Mouse (Mus musculus): ENCODE data around the gene Hyal3. TPM values are rescaled to one million over a fixed set of nuclear protein-coding genes. Genes with fewer than 3 reads are reported as not detected.

The Hyal3 gene
- polyA plus RNA-seq, 1 experiment from 2014 or later: 2.4 TPM

- H3K9ac ChIP-seq (ENCODE audit: low read depth, low read length): no peak overlapping the region
- WGBS: 83% methylated on average over 12 of the region's 12 CpGs
- H3K4me2 ChIP-seq (ENCODE audit: low read length): no peak overlapping the region
- no peaks in the 10 kb centered on the region for H3K27me3 ChIP-seq (ENCODE audit: control insufficient read depth, insufficient read depth, low read depth, low read length)
- H3K4me3 ChIP-seq (ENCODE audit: low read depth, low read length): no peak overlapping the region
- H3K9me3 ChIP-seq (replicated peaks; ENCODE audit: control insufficient read depth, low read length, poor library complexity, severe bottlenecking): no peaks in the 10 kb centered on the region
- H3K27ac ChIP-seq (ENCODE audit: low read length): peak overlapping the region; percentile 95
- ATAC-seq: no peak
- H3K36me3 ChIP-seq (ENCODE audit: control insufficient read depth, insufficient read depth, low read length): no peaks in the 10 kb centered on the region
- H3K4me1 ChIP-seq (ENCODE audit: control insufficient read depth, insufficient read depth, low read length): peaks cover 47% of the 10 kb centered on the region
Measured at GRCm38 (mm10) chr9:107625351-107626128, 44.9 kb downstream of the Hyal3 start.

DNA sequence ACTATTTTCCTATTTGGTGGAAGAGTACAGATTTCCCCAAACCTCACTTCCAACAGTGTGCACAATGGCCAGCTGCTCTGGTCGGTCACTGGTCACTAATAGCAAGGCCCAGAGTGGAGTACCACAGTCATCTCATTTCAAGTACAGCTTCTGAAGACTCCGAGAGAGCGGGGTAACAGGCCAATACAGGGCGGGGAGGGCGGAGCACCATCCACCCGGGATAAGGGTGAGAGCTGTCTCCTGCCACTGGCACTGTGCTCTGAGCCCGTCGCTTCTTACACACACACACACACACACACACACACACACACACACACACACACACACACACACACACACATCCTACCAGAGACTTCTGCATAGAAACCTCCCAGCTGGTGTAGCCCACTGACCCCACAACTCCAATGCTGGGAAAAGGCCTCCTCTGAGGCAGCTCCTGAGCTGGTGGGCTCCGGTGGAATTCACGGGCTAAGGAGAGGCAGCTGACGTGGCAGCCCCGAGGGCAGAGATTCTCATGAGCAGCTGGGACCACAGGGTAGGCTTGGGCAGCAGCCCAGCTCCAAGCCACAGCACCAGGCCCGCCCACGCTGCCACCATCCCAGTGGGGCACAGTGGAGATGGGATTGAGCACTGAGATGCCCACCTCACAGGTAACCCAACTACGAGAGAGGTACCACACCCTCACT is 45.7 kb downstream of the Hyal3 start:
- H3K9me3 ChIP-seq (replicated peaks; ENCODE audit: control insufficient read depth, low read length, poor library complexity, severe bottlenecking): no peaks in the 10 kb centered on the region
- peaks cover 52% of the 10 kb centered on the region for H3K4me1 ChIP-seq (ENCODE audit: control insufficient read depth, insufficient read depth, low read length)
- WGBS: 23% methylated on average over 15 of the region's 15 CpGs
- peak overlapping the region; percentile 50 for H3K4me2 ChIP-seq (ENCODE audit: low read length)
- H3K4me3 ChIP-seq (ENCODE audit: low read depth, low read length): peak overlapping the region; percentile 9; the same call in 1 of the 2 replicates
- ATAC-seq: peak; percentile 36; the same call in 1 of the 2 replicates
- no peaks in the 10 kb centered on the region for H3K36me3 ChIP-seq (ENCODE audit: control insufficient read depth, insufficient read depth, low read length)
- H3K27me3 ChIP-seq (ENCODE audit: control insufficient read depth, insufficient read depth, low read depth, low read length): no peaks in the 10 kb centered on the region
- peak overlapping the region; percentile 63 for H3K9ac ChIP-seq (ENCODE audit: low read depth, low read length)
- H3K27ac ChIP-seq (ENCODE audit: low read length): peak overlapping the region; percentile 95

- ATAC-seq: peak; percentile 39
- Histone ChIP-seq H3K4me1 (ENCODE audit: control insufficient read depth, insufficient read depth, low read length) (peaks cover 58% of the 10 kb centered on the region), H3K9ac (ENCODE audit: low read depth, low read length) (peak overlapping the region; percentile 63), H3K27ac (ENCODE audit: low read length) (peak overlapping the region; percentile 95), H3K36me3 (ENCODE audit: control insufficient read depth, insufficient read depth, low read length) (no peaks in the 10 kb centered on the region), H3K9me3 (replicated peaks; ENCODE audit: control insufficient read depth, low read length, poor library complexity, severe bottlenecking) (no peaks in the 10 kb centered on the region), H3K27me3 (ENCODE audit: control insufficient read depth, insufficient read depth, low read depth, low read length) (no peaks in the 10 kb centered on the region), H3K4me3 (ENCODE audit: low read depth, low read length) (peak overlapping the region; percentile 9), H3K4me2 (ENCODE audit: low read length) (peak overlapping the region; percentile 50)
- whole genome bisulfite sequencing: 0% methylated on average over 2 of the region's 2 CpGs
Measured at GRCm38 (mm10) chr9:107626844-107627277, 46.2 kb downstream of the Hyal3 start.

DNA sequence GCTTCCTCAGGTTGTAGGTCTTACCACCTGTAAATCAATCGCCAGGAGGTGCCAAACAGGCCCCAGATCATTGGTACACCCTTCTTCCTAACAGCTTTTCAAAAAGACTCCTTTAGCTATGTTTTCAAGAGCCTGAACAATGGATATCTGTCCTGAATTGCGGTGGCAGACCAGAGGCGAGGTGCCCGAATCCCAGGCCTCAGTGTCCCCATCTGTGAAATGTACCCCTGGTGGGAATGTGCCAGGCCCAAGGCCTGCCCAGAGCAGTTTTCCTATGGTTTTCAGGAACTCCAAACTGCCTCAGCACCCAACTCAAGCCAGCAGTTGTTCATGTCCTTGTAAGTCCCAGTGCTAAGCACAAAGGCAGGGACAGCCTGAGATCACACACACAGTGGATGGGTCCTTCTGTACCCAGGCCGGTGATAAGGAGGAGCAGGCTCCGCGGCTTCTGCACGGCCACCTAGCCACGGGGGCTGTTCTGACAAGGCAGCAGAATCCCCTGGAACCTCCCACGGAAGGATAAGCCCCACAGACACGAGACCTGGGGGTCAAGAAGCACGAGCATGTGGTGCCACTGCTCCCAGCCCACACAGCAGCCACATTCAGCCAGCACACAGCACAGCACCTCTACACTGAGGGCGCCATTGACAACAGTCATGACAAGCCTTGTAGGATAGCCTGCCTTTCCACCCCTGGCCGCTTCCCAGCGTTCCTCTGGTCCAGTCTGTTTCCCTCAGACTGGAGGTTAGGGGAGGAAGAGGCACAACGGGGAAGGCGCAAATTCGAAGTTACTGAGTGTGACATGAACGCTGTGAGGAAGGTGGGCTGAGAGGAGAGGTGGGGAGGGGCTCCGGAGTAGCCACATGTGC is 47.0 kb downstream of the Hyal3 start:
- Histone ChIP-seq H3K36me3 (ENCODE audit: control insufficient read depth, insufficient read depth, low read length) (no peaks in the 10 kb centered on the region), H3K4me1 (ENCODE audit: control insufficient read depth, insufficient read depth, low read length) (peaks cover 65% of the 10 kb centered on the region), H3K4me3 (ENCODE audit: low read depth, low read length) (no peak overlapping the region; the same call in 1 of the 2 replicates), H3K9ac (ENCODE audit: low read depth, low read length) (peak overlapping the region; percentile 63), H3K27ac (ENCODE audit: low read length) (peak overlapping the region; percentile 95), H3K9me3 (replicated peaks; ENCODE audit: control insufficient read depth, low read length, poor library complexity, severe bottlenecking) (no peaks in the 10 kb centered on the region), H3K4me2 (ENCODE audit: low read length) (peak overlapping the region; percentile 50), H3K27me3 (ENCODE audit: control insufficient read depth, insufficient read depth, low read depth, low read length) (no peaks in the 10 kb centered on the region)
- no peak for ATAC-seq
- 11% methylated on average over 20 of the region's 20 CpGs for WGBS

DNA sequence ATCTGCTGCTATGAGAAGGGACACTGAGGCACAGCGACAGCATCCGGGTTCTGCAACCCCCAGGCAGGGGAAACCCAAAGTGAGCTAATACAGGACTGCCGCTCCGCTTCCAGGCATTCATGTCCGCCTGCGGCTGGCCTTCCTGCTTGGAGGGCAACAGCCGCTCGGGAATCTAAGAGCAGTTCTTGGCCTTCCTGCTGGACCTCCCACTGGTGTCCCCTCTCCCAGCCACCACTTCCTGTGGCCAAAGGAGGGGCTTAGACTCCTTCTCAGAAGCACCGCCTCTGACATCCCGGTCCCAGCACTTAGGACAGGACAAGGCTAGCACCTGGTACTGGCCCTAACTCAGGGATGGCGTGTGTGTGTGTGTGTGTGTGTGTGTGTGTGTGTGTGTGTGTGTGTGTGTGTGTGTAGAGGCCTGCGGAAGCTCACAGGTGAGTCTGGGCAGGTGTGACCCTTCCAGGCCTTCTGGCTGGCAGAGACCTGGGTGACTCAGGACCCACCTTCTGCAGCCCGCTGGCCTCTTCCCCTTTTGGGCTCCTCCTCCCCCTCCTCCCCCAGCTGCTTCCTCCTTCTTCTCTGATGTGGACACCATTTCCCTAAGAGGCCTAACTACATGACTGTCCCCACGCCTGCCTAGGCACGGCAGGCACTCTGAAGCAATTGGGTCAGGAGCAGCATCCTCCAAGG is 48.2 kb downstream of the Hyal3 start:
- peak overlapping the region; percentile 95 for H3K27ac ChIP-seq (ENCODE audit: low read length)
- peaks cover 69% of the 10 kb centered on the region for H3K4me1 ChIP-seq (ENCODE audit: control insufficient read depth, insufficient read depth, low read length)
- no peak for ATAC-seq
- no peaks in the 10 kb centered on the region for H3K27me3 ChIP-seq (ENCODE audit: control insufficient read depth, insufficient read depth, low read depth, low read length)
- H3K4me3 ChIP-seq (ENCODE audit: low read depth, low read length): no peak overlapping the region
- 23% methylated on average over 14 of the region's 15 CpGs for WGBS
- no peaks in the 10 kb centered on the region for H3K36me3 ChIP-seq (ENCODE audit: control insufficient read depth, insufficient read depth, low read length)
- H3K9me3 ChIP-seq (replicated peaks; ENCODE audit: control insufficient read depth, low read length, poor library complexity, severe bottlenecking): no peaks in the 10 kb centered on the region
- H3K4me2 ChIP-seq (ENCODE audit: low read length): peak overlapping the region; percentile 39; the same call in 1 of the 2 replicates
- H3K9ac ChIP-seq (ENCODE audit: low read depth, low read length): peak overlapping the region; percentile 63

DNA sequence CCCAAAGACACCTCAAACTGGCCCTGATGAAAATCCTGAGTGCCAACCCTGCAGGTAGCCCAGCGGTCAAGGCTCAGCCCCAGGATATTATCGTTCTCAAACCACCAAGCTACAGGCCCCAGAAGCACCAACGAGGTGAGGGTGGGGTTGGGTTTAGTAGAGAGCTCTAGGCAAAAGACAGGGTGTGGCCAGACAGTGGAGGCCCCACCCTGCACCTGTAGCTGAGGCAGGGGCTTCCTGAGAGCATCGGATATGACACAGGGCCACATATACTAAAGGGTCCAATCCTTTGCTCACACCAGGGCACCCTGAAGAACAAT is 48.8 kb downstream of the Hyal3 start:
- no peak overlapping the region for H3K9ac ChIP-seq (ENCODE audit: low read depth, low read length)
- H3K4me3 ChIP-seq (ENCODE audit: low read depth, low read length): no peak overlapping the region
- H3K9me3 ChIP-seq (replicated peaks; ENCODE audit: control insufficient read depth, low read length, poor library complexity, severe bottlenecking): no peaks in the 10 kb centered on the region
- no peaks in the 10 kb centered on the region for H3K36me3 ChIP-seq (ENCODE audit: control insufficient read depth, insufficient read depth, low read length)
- ATAC-seq: no peak
- H3K27ac ChIP-seq (ENCODE audit: low read length): peak overlapping the region; percentile 95
- peaks cover 73% of the 10 kb centered on the region for H3K4me1 ChIP-seq (ENCODE audit: control insufficient read depth, insufficient read depth, low read length)
- 13% methylated on average over 4 of the region's 4 CpGs for WGBS
- peak overlapping the region; percentile 39 for H3K4me2 ChIP-seq (ENCODE audit: low read length)
- H3K27me3 ChIP-seq (ENCODE audit: control insufficient read depth, insufficient read depth, low read depth, low read length): no peaks in the 10 kb centered on the region

DNA sequence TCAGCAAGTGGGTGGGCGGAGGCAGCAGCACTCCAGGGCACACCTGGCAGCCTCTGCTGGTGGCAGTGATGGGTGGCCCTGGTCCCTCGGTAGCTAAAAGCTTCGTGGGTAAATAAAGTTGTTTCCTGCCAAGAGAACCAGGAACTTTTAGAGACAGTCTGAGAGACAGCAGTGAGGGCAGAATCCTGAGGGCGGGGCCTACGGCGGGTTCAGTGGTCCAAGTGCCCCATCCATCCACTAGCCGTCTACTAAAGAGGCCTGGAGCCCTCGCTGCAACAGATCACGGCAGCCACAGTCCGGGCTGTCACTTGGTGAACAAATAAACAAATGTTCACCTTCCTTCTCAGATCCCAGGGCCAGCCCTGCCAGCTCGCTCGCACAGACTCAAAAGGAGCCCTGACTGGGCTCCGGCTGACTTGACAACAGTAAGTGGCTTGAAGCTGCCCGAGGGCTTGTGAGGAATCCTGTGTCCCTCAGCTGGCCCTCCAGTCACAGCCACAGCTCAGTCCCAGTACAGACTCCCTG is 49.3 kb downstream of the Hyal3 start:
- H3K4me1 ChIP-seq (ENCODE audit: control insufficient read depth, insufficient read depth, low read length): peaks cover 69% of the 10 kb centered on the region
- ATAC-seq: no peak
- peak overlapping the region; percentile 43 for H3K9ac ChIP-seq (ENCODE audit: low read depth, low read length)
- 6% methylated on average over 14 of the region's 14 CpGs for WGBS
- no peaks in the 10 kb centered on the region for H3K36me3 ChIP-seq (ENCODE audit: control insufficient read depth, insufficient read depth, low read length)
- peak overlapping the region; percentile 3; the same call in 1 of the 2 replicates for H3K4me3 ChIP-seq (ENCODE audit: low read depth, low read length)
- no peaks in the 10 kb centered on the region for H3K27me3 ChIP-seq (ENCODE audit: control insufficient read depth, insufficient read depth, low read depth, low read length)
- peak overlapping the region; percentile 95 for H3K27ac ChIP-seq (ENCODE audit: low read length)
- peak overlapping the region; percentile 39 for H3K4me2 ChIP-seq (ENCODE audit: low read length)
- no peaks in the 10 kb centered on the region for H3K9me3 ChIP-seq (replicated peaks; ENCODE audit: control insufficient read depth, low read length, poor library complexity, severe bottlenecking)

GRCm38 (mm10) chr9:107630576-107630975 is 50.0 kb downstream of the Hyal3 start:
- H3K4me1 ChIP-seq (ENCODE audit: control insufficient read depth, insufficient read depth, low read length): peaks cover 69% of the 10 kb centered on the region
- peak overlapping the region; percentile 95 for H3K27ac ChIP-seq (ENCODE audit: low read length)
- no peaks in the 10 kb centered on the region for H3K36me3 ChIP-seq (ENCODE audit: control insufficient read depth, insufficient read depth, low read length)
- no peak overlapping the region for H3K4me3 ChIP-seq (ENCODE audit: low read depth, low read length)
- no peaks in the 10 kb centered on the region for H3K27me3 ChIP-seq (ENCODE audit: control insufficient read depth, insufficient read depth, low read depth, low read length)
- peak overlapping the region; percentile 39 for H3K4me2 ChIP-seq (ENCODE audit: low read length)
- peak overlapping the region; percentile 43; the same call in 1 of the 2 replicates for H3K9ac ChIP-seq (ENCODE audit: low read depth, low read length)
- no peaks in the 10 kb centered on the region for H3K9me3 ChIP-seq (replicated peaks; ENCODE audit: control insufficient read depth, low read length, poor library complexity, severe bottlenecking)
- ATAC-seq: peak; percentile 7; the same call in 1 of the 2 replicates
- WGBS: 2% methylated on average over 4 of the region's 4 CpGs

All from midbrain, embryonic 16.5 days (tissue).